Mouse (Mus musculus) left cerebral cortex, postnatal 36 days (tissue): Measurements from ENCODE around the gene Upp2. TPM values are rescaled to one million over a fixed set of nuclear protein-coding genes. Genes with fewer than 3 reads are reported as not detected.

Experiments used
- DNase-seq, 2 experiments: peaks; one replicate each; pipeline ENCODE4 v3.0.0; 2021 to 2022; ENCODE audit warnings: low spot score in 2 of 2, mixed read lengths in 1 of 2
- intact Hi-C: fragments of 180-260 bp; cut with DNase I; formaldehyde crosslinking; loops from one replicate; pipeline ENCODE4 v1.15.1; 2025
- total RNA-seq, 2 experiments: library from RNA; stranded (reverse); gene quantifications; 2 replicates each; pipeline ENCODE4 v1.2.3; 2021

Upp2 gene
- total RNA-seq, 2 experiments from 2014 or later, result 28.9 to 35.9 TPM

DNA sequence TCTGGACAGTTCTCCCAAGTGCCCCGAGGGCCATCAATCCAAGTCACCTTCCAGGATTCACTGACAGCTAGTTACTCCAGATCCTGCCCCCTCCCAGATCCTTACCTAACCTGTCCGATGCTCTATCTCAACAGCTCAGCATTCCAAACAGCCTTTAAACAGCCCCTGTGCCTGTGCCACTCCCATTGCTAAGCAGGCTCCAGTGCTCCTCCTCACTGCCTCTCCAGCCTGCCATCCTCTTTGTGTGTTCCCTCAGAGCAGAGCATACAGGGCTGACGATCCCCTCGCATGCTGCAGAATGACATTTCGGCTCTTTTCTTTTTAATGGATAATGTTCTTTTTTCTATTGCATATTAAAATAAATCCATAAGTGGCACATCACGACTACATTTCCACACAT is 17.1 kb upstream of the Upp2 start:
- intact Hi-C loops, result no loop called here
- DNase-seq, result no peak

DNA sequence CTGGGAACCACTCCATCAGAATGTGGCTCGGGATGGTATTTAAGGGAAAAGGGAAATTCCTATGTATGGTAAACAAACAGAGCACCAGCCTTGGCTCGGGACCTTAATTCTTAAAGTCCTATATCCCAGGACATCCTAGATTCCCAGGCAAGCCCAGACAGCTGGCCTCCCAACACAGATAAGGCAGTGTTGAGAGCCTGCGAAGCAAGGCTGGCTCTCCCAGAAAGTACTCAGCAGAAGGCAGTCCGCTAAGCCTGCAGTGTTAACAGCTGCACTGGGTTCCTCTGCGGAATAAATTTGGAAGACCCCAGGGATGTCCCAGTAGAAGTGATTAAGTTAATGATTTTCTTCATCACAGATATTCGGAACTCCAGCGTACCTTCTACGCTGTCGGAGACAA is 16.6 kb upstream of the Upp2 start:
- intact Hi-C loops, result no loop called here
- DNase-seq, result no peak

DNA sequence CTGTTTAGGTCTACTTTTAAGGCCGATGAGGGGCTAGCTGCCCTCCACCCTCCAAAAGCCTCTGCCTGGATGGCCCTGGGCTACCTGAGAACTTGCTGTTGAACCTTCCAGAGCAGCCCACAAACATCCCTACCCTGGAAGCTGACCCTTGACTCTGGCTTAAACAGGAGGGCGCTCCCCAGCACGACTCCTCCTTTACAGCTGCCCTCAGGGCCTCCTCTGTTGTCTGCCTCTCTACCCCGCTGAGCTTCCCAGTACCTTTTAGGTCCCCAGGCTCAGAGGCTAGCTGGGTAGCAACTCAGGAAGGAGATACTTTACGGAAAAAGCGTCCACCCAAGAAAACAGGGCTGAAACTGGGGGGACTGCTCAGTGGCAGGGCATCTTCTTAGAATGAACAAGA is 15.2 kb upstream of the Upp2 start:
- no peak for DNase-seq
- intact Hi-C loops, result no loop called here

DNA sequence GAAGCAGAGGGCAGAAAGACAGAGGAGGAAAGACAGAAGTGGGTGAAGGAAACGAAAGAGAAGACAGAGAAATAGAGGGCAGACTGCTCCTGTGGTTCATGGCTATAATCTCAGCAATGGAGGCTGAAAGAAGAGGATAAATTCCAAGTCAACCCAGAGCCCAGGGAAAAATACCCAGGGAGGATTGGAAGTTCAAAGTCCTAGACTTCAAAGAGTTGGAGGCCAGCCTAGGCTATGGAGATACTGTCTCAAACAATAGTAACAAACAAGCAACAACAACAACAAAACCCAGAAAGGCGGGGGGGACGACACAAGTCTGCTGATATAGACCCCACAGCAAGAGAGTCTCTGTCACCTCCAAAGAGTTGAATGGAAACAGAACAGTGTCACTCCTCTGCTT is 14.8 kb upstream of the Upp2 start:
- intact Hi-C loops, result no loop called here
- no peak for DNase-seq

DNA sequence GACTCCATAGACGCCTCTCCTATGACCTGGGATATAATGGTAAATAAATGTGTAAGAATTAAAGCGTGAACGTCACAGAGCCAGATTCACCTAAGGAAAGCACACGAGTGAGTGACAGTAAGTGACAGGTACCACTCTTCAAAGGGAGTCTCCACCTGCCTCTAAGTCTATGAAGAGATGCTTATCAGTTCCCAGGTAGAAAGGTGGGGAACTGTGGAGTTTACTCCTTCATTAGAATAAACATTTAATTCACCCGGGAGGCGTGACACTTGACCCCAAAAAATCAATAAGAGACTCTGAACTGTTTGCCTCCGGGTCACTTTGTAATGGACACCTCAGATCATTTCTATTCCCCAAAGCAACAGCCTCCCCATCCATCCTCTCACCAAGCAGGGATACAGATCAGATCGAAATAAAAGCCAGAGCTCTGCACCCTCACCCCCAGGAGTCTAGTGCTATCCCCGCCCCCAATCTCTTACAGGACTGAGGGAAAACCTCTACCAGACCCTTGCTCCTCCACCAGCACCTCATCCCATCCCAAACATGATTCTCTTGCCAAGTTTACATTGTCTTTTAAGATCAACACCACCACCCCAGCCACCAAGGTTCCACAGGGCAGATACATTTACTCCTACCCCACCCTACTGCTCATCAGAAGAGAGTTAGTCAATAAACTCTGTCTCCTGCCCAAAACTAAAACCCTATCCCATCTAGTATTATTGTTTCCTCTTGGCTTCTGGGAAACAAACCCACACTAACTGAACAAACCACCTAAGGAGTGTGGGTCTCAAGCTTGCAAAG is 9.9 kb upstream of the Upp2 start:
- intact Hi-C loops, result no loop called here
- no peak for DNase-seq

DNA sequence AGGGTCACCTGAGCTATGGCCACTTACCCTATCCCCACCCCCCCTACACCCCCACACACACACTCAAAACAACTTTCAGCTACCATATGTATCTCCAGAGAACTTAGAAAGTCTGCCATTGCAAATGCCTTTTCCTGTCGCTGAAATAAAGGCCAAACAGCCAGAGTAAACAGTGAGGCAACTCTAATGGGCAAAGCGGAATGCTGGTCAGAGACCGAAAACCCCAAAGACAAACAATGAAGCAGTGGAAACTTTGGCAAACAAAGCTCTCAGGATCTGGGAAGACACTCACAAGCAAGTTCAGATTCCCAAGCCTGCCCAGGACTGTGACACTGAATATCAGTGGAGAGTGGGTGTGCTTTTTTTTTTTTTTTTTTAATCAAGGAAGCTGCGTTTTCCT is 5.0 kb upstream of the Upp2 start:
- no peak for DNase-seq
- intact Hi-C loops, result loop anchor here (10.0 kb wide), 1 partner anchor 47 kb away; no protein-coding TSS in a partner anchor

DNA sequence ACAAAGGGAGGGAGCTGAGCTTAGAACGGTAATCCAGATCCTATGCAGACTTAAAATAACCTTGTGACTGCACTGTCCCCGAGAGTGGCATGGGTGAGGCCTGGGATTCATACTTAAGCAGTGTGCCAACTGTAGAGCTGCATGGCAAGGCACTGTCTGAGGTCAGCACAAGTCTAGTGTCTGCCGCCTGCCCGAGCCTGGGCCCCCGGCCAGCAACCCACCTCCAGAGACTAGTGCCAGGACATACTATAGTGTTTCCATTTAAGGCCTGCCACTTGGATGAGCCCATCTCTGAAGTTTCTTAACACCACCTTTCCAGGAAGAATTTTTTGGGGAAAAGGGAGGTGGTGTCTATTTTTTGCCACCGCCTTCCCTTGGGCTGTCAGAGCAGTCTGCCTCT is 1.8 kb upstream of the Upp2 start:
- intact Hi-C loops, result loop anchor here (5.0 to 10.0 kb wide), 3 partner anchors 50 to 102 kb away; no protein-coding TSS in a partner anchor
- DNase-seq, result peak; percentile 71 to 80

DNA sequence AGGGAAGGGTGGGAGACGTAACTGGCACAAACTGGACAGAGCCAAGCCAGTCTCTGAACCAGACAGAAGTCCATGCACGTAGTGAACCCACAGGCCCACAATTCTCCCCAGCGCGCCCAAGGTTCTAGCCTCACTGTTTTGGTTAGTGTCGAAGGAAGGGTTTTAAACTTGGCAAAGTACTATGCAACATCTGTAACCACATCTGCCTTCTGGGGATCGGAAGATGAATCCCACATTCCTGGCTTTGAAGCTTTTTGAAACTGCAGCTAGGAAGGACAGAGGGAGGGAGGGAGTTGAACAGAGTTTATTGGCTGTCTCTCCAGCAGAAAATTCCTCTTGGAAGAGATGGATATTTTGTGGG is 1.1 kb upstream of the Upp2 start:
- DNase-seq, result peak; percentile 23 to 39
- intact Hi-C loops, result loop anchor here (2.0 to 10.0 kb wide), 4 partner anchors 51 to 101 kb away; no protein-coding TSS in a partner anchor

DNA sequence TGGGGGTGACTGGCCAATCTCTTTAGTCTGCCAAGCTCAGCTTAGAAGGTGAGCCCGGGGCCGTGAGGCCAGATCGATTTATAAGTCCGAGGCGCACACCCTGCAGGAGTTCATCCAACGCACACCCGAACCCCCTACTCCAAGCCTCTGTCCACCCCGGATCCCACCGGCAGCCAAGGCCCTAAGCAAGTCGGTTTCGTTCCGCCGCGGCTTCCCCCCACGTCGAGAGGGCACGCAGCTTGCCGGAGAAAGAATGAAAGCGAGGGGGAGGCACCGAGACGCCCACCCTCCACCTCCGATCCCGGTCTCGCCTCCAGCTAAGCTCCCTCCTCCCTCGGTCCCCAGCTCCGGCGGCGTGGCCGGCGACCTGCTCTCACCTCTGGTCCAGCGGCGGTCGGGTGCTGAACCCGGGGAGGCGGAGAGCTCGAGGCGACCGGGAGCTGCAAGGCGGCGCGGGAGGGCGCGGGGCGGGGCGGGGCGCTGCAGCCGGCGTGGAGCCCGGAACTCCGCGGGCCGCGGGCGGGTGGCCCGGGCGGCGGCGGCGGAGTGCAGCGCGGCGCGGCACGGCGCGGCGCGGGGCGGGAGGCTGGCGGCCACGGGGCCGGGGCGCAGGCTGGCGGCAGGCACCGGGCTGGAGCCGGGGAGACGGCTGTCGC is 560 bp upstream of the Upp2 start:
- DNase-seq, result peak; percentile 55 to 63
- intact Hi-C loops, result loop anchor here (2.0 to 10.0 kb wide), 4 partner anchors 52 to 101 kb away; no protein-coding TSS in a partner anchor

DNA sequence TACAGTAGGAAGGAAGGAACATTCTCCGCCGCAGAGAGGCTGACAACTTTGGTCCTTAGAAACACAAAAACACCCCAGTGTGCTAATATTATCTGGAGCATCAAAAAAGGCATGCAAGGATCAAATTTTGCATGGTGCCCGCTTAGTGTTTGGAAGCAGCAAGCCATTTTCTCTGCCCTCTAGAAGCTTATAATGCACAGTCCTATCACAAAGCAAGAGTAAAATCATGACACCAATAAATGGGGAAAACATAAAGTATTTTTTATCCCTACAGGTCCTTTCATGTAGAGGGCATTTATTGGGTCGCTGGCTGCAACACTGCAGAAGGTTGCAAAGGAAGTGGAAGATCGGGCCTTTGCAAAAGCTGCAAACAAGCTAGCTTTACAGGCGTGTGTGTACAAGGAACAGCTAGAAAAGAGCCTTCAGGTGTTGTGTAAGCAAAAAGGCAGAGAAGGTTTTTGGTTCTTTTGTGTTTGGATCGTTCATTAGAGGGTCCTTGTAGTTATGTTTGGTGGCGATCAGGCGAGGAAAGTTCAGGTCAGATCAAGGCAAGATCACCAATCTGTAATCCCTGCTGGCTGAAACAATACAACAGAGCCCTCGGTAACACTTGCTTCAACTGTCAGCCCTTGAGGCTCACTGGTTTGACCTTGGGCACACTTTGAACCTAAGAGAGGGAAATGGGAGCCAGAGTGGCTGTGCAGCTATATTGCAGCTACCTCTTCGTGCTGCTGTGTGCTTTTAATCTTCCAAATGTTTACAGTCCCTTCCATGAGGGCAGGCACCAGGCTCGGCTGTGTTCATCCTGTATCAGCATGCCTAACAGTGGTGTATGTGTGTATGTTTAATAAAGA is 995 bp downstream of the Upp2 start:
- intact Hi-C loops, result loop anchor here (2.0 to 10.0 kb wide), 4 partner anchors 53 to 99 kb away; no protein-coding TSS in a partner anchor
- peak in 1 of 2 experiments; percentile 20 for DNase-seq

DNA sequence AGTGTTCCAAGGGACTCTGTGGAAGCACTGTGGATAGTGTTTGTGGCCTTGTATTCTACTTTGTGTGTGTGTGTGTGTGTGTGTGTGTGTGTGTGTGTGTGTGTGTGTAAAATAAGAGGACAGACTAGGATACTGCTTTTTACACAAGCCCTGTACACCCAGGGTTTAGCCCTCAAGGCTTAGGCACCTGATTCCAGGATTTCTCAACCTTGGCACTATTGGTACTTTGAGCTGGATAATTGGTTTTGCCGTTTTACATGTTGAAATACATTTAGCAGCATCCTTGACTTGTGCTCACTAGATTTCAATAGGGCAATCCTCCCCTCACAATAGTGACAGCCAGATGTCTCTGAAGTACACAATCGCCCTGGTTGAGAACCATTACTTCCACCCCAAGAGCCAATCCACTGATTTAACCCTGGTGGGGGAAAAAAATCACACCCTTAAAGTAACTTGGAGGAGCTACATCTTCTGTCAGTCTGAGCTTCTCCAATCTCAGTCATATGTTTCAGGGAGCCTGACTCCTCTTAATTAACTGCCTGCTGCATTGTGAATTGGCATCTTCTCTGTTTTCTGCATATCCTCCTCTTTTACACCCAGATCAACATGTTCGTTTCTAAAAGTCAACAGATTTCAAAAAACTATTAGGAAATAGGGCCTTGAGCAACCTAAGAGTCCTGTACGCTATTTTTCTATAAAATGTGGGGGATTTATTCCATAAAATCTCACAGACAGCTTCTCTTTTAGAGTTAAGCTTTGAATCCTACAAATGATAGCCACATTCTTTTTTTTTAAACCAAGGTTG is 1.9 kb downstream of the Upp2 start:
- intact Hi-C loops, result loop anchor here (5.0 to 10.0 kb wide), 3 partner anchors 54 to 98 kb away; no protein-coding TSS in a partner anchor
- no peak for DNase-seq

DNA sequence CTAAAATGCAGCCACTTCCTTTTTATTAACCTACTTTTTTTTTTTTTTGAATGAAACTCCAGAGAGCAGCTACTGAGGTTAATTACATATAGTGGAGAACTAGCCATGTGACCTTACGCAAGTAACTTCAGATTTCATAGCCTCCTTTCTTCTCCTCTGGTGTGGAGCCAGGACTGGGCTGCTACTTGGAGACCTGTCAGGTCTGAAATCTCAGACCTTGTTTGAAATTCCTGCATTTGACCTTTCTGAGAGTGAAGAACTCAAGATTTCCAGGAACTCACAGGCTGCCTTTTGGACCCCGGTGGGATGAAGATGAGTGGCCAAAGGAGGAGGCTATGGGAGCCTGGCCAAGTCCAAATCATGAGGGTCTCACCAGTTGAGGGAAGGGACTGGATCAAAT is 7.1 kb downstream of the Upp2 start:
- no peak for DNase-seq
- intact Hi-C loops, result no loop called here

DNA sequence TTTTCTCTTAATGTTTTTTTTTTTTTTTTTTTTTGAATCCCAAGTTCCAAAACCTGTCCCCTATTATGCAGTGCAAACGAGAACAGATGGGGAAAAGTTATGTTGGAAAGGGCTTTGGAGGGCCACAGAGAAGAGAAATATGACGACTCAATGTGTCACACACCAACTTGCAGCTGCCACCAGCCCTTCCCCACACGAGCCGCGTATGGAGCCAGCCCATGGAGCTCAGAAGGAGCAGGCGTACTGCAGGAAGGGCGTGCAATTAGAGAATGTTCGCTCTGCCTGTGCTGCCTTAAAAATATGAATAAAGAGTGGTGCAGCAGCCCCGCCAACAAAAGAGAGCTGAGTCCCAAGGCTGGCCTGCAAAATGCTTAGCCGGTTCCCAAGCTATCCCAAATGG is 19.2 kb downstream of the Upp2 start:
- DNase-seq, result peak; percentile 67 to 69
- intact Hi-C loops, result loop anchor here (5.0 kb wide), 2 partner anchors 56 to 81 kb away; no protein-coding TSS in a partner anchor

DNA sequence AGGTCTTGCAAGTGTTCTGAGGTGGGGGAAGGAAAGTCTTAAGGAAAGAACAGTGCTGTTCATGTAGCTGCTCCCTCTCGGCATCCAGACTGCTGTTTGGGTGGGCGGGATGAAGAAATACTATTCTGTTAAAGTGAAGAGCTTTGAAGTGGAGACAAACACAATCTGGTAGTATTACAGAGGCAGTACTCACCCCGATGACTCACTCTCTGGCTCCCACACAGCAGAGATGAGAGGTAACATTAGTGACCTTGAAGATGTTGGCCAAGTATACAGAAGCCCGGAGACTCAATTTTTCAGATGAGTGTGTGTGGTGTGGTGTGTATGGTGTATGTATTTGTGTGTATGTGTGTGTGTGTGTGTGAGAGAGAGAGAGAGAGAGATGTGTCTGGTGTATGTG is 22.5 kb downstream of the Upp2 start:
- intact Hi-C loops, result loop anchor here (5.0 kb wide), 2 partner anchors 53 to 78 kb away; no protein-coding TSS in a partner anchor
- peak; percentile 38 to 42 for DNase-seq

DNA sequence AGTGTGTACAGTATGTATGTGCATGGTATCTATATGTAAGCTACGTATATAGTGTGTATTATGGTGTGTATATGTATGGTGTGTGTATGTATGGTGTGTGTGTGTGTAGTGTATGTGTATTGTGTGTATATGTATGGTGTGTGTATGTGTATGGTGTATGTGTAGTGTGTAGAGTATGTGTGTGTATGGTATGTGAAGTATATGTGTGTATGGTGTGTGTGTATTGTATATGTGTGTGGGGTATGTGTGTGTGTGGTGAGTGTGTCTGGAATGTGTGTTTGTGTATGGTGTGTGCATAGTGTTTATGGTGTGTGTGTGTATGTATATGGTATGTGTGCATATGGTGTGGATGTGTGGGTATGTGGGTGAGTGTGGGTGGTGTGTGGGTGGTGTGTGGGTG is 23.0 kb downstream of the Upp2 start:
- intact Hi-C loops, result no loop called here
- DNase-seq, result no peak

DNA sequence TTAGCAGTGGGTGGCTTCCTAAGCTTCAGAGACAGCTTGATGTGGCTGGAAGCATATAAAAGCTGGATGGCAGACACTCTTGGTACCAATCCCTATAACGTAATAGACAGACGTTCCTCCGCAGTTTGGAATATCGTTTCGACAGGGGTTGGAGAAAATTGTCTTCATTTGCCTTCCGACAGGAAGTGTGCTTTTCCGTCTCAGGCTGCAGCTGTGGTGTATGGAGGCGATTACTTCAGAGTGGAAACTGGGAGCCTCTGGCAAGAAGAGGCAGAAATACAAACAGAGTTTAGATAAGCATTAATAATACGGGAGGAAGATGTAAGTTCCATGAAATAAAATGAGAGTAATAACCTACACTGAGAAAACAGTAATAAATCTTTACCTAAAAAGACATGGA is 28.3 kb downstream of the Upp2 start:
- intact Hi-C loops, result no loop called here
- no peak for DNase-seq

DNA sequence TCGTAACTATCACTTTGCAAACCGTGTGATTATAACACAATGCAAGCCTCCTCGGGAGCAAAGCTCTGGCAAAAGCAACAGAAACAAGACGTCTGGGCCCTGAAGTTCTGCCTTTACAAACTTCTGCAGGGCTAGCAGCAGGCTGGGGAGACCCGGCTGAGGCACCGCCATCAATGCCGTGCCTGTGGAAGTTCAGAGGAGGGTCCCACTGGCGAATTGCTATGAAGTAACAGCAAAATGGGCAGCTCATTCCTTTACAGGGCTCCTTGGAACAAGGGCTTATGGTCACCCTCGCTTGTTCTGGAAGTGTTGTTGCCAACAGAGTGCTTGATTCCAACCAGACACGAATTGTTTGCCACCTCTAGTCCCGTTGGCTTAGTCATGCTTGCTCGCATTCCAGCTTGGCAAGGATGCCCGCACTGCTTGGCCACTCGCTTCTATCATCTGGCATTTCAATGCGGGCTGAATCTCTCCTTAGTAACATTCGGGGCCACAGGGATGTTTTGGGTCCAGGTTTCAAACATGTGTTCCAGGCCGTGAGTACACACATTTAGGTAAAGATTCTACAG is 29.8 kb downstream of the Upp2 start:
- peak; percentile 38 to 41 for DNase-seq

DNA sequence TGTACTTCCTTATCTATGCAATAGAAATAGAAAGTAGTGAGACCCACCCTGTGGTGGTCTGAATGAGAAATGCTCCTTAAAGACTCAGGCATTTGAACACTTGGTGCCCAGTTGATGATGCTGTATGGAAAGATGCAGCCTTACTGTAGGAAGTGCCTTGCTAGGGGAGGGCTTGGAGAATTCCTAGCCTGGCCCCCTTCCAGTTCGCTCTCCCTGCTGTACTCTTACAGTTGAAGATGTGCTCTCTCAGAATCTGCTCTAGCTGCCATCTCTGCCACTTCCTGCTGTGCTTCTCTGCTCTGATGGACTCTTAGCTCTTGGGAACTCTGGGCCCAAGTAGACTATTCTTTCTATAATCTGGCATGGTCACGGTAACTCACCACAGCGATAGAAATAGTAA is 30.5 kb downstream of the Upp2 start:
- no peak for DNase-seq
- intact Hi-C loops, result no loop called here

More for the DNA sequence above, 29.8 kb downstream of the Upp2 start:
- intact Hi-C loops, result no loop called here

DNA sequence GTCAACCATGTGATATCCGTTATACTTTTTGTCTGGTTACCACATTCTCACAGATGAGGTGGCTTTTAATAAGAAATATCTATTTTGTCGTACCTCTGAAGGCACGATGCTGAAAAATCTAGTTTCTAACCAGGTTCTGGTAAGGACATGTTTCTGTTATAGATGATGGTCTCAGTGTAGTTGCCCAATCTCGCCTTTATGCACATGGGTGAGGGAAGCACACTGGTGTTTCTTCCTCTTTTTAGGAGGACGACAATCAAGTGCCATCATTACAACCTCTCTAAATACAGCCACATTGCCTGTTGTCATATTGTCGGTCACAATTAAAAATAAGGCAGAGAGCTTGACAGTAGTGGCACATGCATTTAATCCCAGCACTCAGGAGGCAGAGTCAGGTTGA is 32.5 kb downstream of the Upp2 start:
- intact Hi-C loops, result no loop called here
- DNase-seq, result no peak
